24 mouse cellular contexts compared by ENCODE assay signal in the genomic region with DNA sequence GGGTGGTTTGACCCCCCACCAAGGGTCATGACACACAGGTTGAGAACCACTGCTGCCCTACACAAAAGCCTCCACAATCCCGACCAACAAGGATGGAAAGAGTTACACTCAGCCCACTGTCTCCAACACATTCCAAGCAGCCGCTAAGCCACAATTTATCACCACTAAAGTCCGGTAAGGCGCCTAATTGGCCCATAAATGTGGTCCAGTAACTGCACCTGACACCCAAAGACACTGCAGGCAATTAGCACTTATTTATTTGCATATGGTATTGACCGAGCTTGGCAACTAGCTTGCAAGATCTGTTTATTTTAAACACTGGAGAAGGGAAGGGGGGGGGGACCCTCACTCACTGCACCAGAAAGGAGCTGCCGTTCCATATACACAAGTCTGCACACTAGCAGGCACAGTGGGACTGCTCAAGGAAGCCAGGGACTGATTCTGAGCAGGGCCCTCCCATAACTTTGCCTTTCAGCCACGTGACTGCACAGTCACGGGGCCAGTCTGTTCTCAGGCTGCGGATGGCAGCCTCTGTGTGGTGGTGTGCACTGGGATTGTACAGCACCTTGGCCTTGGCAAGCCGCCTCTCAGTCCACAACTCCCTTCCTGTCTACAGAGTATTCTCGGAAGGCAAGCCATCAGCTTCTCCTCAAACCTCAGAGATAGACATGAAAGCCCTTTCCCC. TPM values are rescaled to one million over a fixed set of nuclear protein-coding genes. Genes with fewer than 3 reads are reported as not detected.
DNase-seq lines count a peak whose midpoint lies in the region; ATAC-seq and TF ChIP-seq lines count a peak whose summit lies in the region.
"Had no signal": no experiment of that assay in that cellular context is flagged by ENCODE, and none has a peak within 500 bp of the region (broad histone marks: within the 10 kb centered on the region; RNA-seq: fewer than 3 reads in every experiment).

No protein-coding gene starts in this region.

- H3K4me3 ChIP-seq in heart, adult 2 months, result no peak overlapping the region
- H3K4me3 ChIP-seq in liver, embryonic 11.5 days (ENCODE audit: low read depth, low read length), result no peak overlapping the region
- no peak overlapping the region for H3K4me3 ChIP-seq in forebrain, embryonic 16.5 days (replicated peaks; ENCODE audit: low read length)
- no peak overlapping the region for H3K4me3 ChIP-seq in limb, embryonic 12.5 days (replicated peaks)
- H3K4me3 ChIP-seq: embryonic facial prominence, embryonic 13.5 days; gastrocnemius, adult 2 months; hindbrain, embryonic 10.5 days; liver, embryonic 15.5 days; midbrain, embryonic 15.5 days had no signal

- H3K27ac ChIP-seq in heart, adult 2 months, result no peak overlapping the region
- H3K27ac ChIP-seq in liver, embryonic 11.5 days (ENCODE audit: low read depth, low read length), result no peak overlapping the region
- no peak overlapping the region for H3K27ac ChIP-seq in forebrain, embryonic 16.5 days (ENCODE audit: low read length)
- no peak overlapping the region for H3K27ac ChIP-seq in limb, embryonic 12.5 days
- H3K27ac ChIP-seq: embryonic facial prominence, embryonic 13.5 days; gastrocnemius, adult 2 months; hindbrain, embryonic 10.5 days; liver, embryonic 15.5 days; midbrain, embryonic 15.5 days; stomach, postnatal 0 days had no signal

- no peak for TF ChIP-seq POLR2A in heart, adult 2 months (IDR thresholded peaks at IDR 0.05; ENCODE audit: insufficient read depth, low read depth, low read length)

- 77% methylated on average over 11 of the region's 11 CpGs for WGBS in heart, adult 2 months
- WGBS in liver, embryonic 11.5 days, result 58% methylated on average over 11 of the region's 11 CpGs
- 50% methylated on average over 11 of the region's 11 CpGs for WGBS in forebrain, embryonic 16.5 days
- 31% methylated on average over 11 of the region's 11 CpGs for WGBS in limb, embryonic 12.5 days

- intact Hi-C loops in heart, adult 2 months (cut with DNase I), result no loop called here

- no peak for TF ChIP-seq CTCF in heart, adult 2 months (IDR thresholded peaks at IDR 0.05)

- H3K9ac ChIP-seq in heart, adult 2 months (ENCODE audit: low read depth, low read length), result no peak overlapping the region
- no peak overlapping the region for H3K9ac ChIP-seq in liver, embryonic 11.5 days (ENCODE audit: low read depth, low read length)
- H3K9ac ChIP-seq in forebrain, embryonic 16.5 days (replicated peaks; ENCODE audit: low read depth, low read length), result no peak overlapping the region
- H3K9ac ChIP-seq in limb, embryonic 12.5 days (replicated peaks), result no peak overlapping the region
- H3K9ac ChIP-seq: embryonic facial prominence, embryonic 13.5 days; liver, embryonic 15.5 days; midbrain, embryonic 15.5 days had no signal

- no peak for TF ChIP-seq EP300 in heart, adult 2 months (IDR thresholded peaks at IDR 0.05; ENCODE audit: insufficient read depth, low read depth, low read length)

- 0 out of 2 replicates have a peak, but pooled peaks have one; percentile 42 for ATAC-seq in liver, embryonic 11.5 days (replicated peaks; ENCODE audit: low FRiP score)
- ATAC-seq in forebrain, embryonic 16.5 days, result peak; percentile 49; the same call in 1 of the 2 replicates
- 0 out of 2 replicates have a peak, but pooled peaks have one; percentile 60 for ATAC-seq in limb, embryonic 12.5 days (ENCODE audit: insufficient number of reproducible peaks, insufficient read depth, low FRiP score, low TSS enrichment, low read depth)
- ATAC-seq: activated CD4-positive, CD25-positive, alpha-beta regulatory T cell, adult 4 months; lung, postnatal 0 days; midbrain, embryonic 15.5 days had no signal

- no peaks in the 10 kb centered on the region for H3K4me1 ChIP-seq in heart, adult 2 months (ENCODE audit: control insufficient read depth, insufficient read depth, low read length)
- H3K4me1 ChIP-seq in liver, embryonic 11.5 days (replicated peaks; ENCODE audit: control insufficient read depth, insufficient read depth, low read length), result peaks cover 4% of the 10 kb centered on the region; the same call in 1 of the 2 replicates
- H3K4me1 ChIP-seq in forebrain, embryonic 16.5 days (replicated peaks; ENCODE audit: control insufficient read depth, insufficient read depth, low read length), result no peaks in the 10 kb centered on the region
- peaks cover 13% of the 10 kb centered on the region for H3K4me1 ChIP-seq in limb, embryonic 12.5 days (replicated peaks)
- H3K4me1 ChIP-seq: embryonic facial prominence, embryonic 13.5 days; liver, embryonic 15.5 days; midbrain, embryonic 15.5 days had no signal

- H3K9me3 ChIP-seq in liver, embryonic 11.5 days (ENCODE audit: control insufficient read depth, low read length), result no peaks in the 10 kb centered on the region
- H3K9me3 ChIP-seq in forebrain, embryonic 16.5 days (ENCODE audit: control insufficient read depth, low read length), result no peaks in the 10 kb centered on the region
- no peaks in the 10 kb centered on the region for H3K9me3 ChIP-seq in limb, embryonic 12.5 days
- H3K9me3 ChIP-seq: embryonic facial prominence, embryonic 13.5 days; hindbrain, embryonic 10.5 days; liver, embryonic 15.5 days; midbrain, embryonic 15.5 days had no signal

- DNase-seq in heart, adult 11 months, result peak; percentile 89
- DNase-seq in heart, adult 2 months, result no peak
- DNase-seq in liver, embryonic 11.5 days (ENCODE audit: low spot score), result no peak
- DNase-seq in liver, result no peak
- DNase-seq in right cerebral cortex, adult 2 months (ENCODE audit: low spot score in 2 of 2), result no peak
- DNase-seq in layer of hippocampus, postnatal 14 days (ENCODE audit: low spot score in 2 of 2), result no peak
- DNase-seq: adrenal gland, postnatal 25 days; B cell, adult 2 months; cerebellum, adult 2 months; gastrocnemius, adult 2 months; heart, adult 18-20 months; right cerebral cortex, postnatal 25 days; thymus, postnatal 25 days had no signal

- H3K27me3 ChIP-seq in heart, adult 2 months (ENCODE audit: control insufficient read depth, insufficient read depth, low read length), result no peaks in the 10 kb centered on the region
- no peaks in the 10 kb centered on the region for H3K27me3 ChIP-seq in liver, embryonic 11.5 days (replicated peaks; ENCODE audit: control insufficient read depth, insufficient read depth, low read length)
- no peaks in the 10 kb centered on the region for H3K27me3 ChIP-seq in forebrain, embryonic 16.5 days (replicated peaks; ENCODE audit: control insufficient read depth, insufficient read depth, low read length)
- no peaks in the 10 kb centered on the region for H3K27me3 ChIP-seq in limb, embryonic 12.5 days
- H3K27me3 ChIP-seq: embryonic facial prominence, embryonic 13.5 days; liver, embryonic 15.5 days; midbrain, embryonic 15.5 days had no signal

- H3K79me2 ChIP-seq in heart, adult 2 months (replicated peaks; ENCODE audit: control insufficient read depth, insufficient read depth, low read length), result no peaks in the 10 kb centered on the region

- no peaks in the 10 kb centered on the region for H3K36me3 ChIP-seq in heart, adult 2 months (ENCODE audit: control insufficient read depth, insufficient read depth, low read length)
- no peaks in the 10 kb centered on the region for H3K36me3 ChIP-seq in liver, embryonic 11.5 days (ENCODE audit: control insufficient read depth, insufficient read depth, low read length)
- H3K36me3 ChIP-seq in forebrain, embryonic 16.5 days (ENCODE audit: control insufficient read depth, insufficient read depth), result no peaks in the 10 kb centered on the region
- H3K36me3 ChIP-seq in limb, embryonic 12.5 days, result peaks cover 15% of the 10 kb centered on the region; the same call in 1 of the 2 replicates
- H3K36me3 ChIP-seq: embryonic facial prominence, embryonic 13.5 days; liver, embryonic 15.5 days; midbrain, embryonic 15.5 days had no signal

- no peak overlapping the region for H3K4me2 ChIP-seq in liver, embryonic 11.5 days
- no peak overlapping the region for H3K4me2 ChIP-seq in forebrain, embryonic 16.5 days (ENCODE audit: low read length)
- H3K4me2 ChIP-seq in limb, embryonic 12.5 days, result no peak overlapping the region
- H3K4me2 ChIP-seq: embryonic facial prominence, embryonic 13.5 days; liver, embryonic 15.5 days; midbrain, embryonic 15.5 days had no signal

RNA-seq across cellular contexts. Expression of a gene that starts 31.1 kb away (rescaled TPM):
- total RNA-seq in heart, adult 2 months (2021), result under 1 TPM; 0.18 to 0.21 TPM
- 0.12 and 0.14 TPM in 2 replicates for polyA plus RNA-seq in heart, adult 2 months (2012; rRNA removed)
- polyA plus RNA-seq in liver, embryonic 11.5 days (2014; fragmentation: Nextera tagmentation; extraction: Ambion mirVana), result 2.2 and 2.9 TPM in 2 replicates
- polyA plus RNA-seq in forebrain, embryonic 16.5 days (2015; fragmentation: Nextera tagmentation; extraction: Ambion mirVana), result 4.1 and 8.1 TPM in 2 replicates
- 0.22 TPM in 1 of 2 replicates, not detected in the other for polyA plus RNA-seq in limb, embryonic 12.5 days (2016; fragmentation: Nextera tagmentation; extraction: Ambion mirVana)
- under 1 TPM in 1 of 2 experiments, not detected in 1; 0.14 TPM for total RNA-seq in layer of hippocampus, postnatal 14 days (2021)
- total RNA-seq: adrenal gland, postnatal 25 days; heart, adult 18-20 months had no signal
- polyA plus RNA-seq: activated CD4-positive, CD25-positive, alpha-beta regulatory T cell, adult 4 months; heart, embryonic 16.5 days; intestine, embryonic 14.5 days; stomach, postnatal 0 days had no signal
